Comparison of ENCODE assay signal across 12 mouse cellular contexts in the genomic region with DNA sequence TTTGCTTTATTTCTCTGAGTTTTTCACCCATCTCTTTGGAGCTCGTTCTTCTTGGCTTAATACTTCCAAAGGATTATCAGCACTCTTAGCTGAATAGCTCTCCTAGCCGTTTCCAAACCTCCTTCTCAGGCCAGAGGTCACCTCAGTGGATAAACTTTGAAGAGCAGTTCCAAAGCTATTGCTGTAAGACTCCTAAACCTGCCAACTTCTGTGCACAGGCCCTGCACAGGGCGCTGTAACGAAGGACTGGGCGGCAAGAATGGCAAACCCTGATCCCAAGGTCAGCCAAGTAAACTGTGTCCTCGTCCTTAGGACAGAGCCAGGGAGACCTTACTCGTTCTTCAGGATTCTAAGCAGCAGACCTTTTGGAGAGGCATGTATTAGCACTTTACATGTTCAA. TPM values are rescaled to one million over a fixed set of nuclear protein-coding genes. Genes with fewer than 3 reads are reported as not detected.
DNase-seq lines count a peak whose midpoint lies in the region; ATAC-seq and TF ChIP-seq lines count a peak whose summit lies in the region.
"Had no signal": no experiment of that assay in that cellular context is flagged by ENCODE, and none has a peak within 500 bp of the region (broad histone marks: within the 10 kb centered on the region; RNA-seq: fewer than 3 reads in every experiment).

No protein-coding gene starts in this region.

- H3K9ac ChIP-seq in intestine, embryonic 16.5 days (ENCODE audit: low read depth, low read length) = no peak overlapping the region
- no peak overlapping the region for H3K9ac ChIP-seq in intestine, embryonic 15.5 days
- H3K9ac ChIP-seq in heart, embryonic 14.5 days (ENCODE audit: low read length) = no peak overlapping the region
- H3K9ac ChIP-seq: embryonic facial prominence, embryonic 13.5 days; midbrain, embryonic 12.5 days had no signal

- no peak overlapping the region for H3K4me2 ChIP-seq in intestine, embryonic 16.5 days (ENCODE audit: low read depth, low read length)
- H3K4me2 ChIP-seq in intestine, embryonic 15.5 days (replicated peaks) = no peak overlapping the region
- H3K4me2 ChIP-seq in heart, embryonic 14.5 days (ENCODE audit: low read length) = peak overlapping the region; percentile 43; the same call in 1 of the 2 replicates
- H3K4me2 ChIP-seq: embryonic facial prominence, embryonic 13.5 days; midbrain, embryonic 12.5 days had no signal

- 0 out of 2 replicates have a peak overlapping the region, but pooled peaks have one; percentile 4 for H3K27ac ChIP-seq in intestine, embryonic 16.5 days (ENCODE audit: low read length)
- no peak overlapping the region for H3K27ac ChIP-seq in intestine, embryonic 15.5 days
- peak overlapping the region; percentile 47 to 82 for H3K27ac ChIP-seq in heart, embryonic 14.5 days (replicated peaks in 1 of 2; ENCODE audit: control insufficient read depth in 1 of 2, insufficient read depth in 1 of 2, low read depth in 2 of 2, low read length in 2 of 2)
- no peak overlapping the region for H3K27ac ChIP-seq in hindbrain, embryonic 10.5 days
- H3K27ac ChIP-seq: embryonic facial prominence, embryonic 13.5 days; midbrain, embryonic 12.5 days had no signal

- peak; percentile 71 for DNase-seq in adrenal gland, postnatal 14 days
- DNase-seq in lung, adult 2 months = peak; percentile 38
- DNase-seq in hindbrain, embryonic 10.5 days (ENCODE audit: low spot score) = no peak
- no peak for DNase-seq in thymus, postnatal 36 days
- DNase-seq in layer of hippocampus, adult 18-20 months (ENCODE audit: low spot score in 2 of 2) = no peak
- DNase-seq: liver; thymus, adult 2 months had no signal

- H3K9me3 ChIP-seq in intestine, embryonic 16.5 days (ENCODE audit: control insufficient read depth, low read length) = no peaks in the 10 kb centered on the region
- H3K9me3 ChIP-seq in intestine, embryonic 15.5 days = no peaks in the 10 kb centered on the region
- no peaks in the 10 kb centered on the region for H3K9me3 ChIP-seq in heart, embryonic 14.5 days (ENCODE audit: control insufficient read depth, low read length)
- H3K9me3 ChIP-seq in hindbrain, embryonic 10.5 days = no peaks in the 10 kb centered on the region
- H3K9me3 ChIP-seq: embryonic facial prominence, embryonic 13.5 days; midbrain, embryonic 12.5 days had no signal

- no peak for TF ChIP-seq POLR2A in lung, adult 2 months (IDR thresholded peaks at IDR 0.05; ENCODE audit: borderline replicate concordance, extremely low read depth, low read depth, low read length)

- ATAC-seq in intestine, embryonic 16.5 days = no peak
- no peak for ATAC-seq in intestine, embryonic 15.5 days
- ATAC-seq in heart, embryonic 14.5 days (ENCODE audit: insufficient number of reproducible peaks, insufficient read depth, low FRiP score, low read depth) = peak; percentile 17; the same call in 1 of the 2 replicates

- peaks cover 28% of the 10 kb centered on the region for H3K4me1 ChIP-seq in intestine, embryonic 16.5 days (ENCODE audit: control insufficient read depth, insufficient read depth, low read length)
- peaks cover 21% of the 10 kb centered on the region for H3K4me1 ChIP-seq in intestine, embryonic 15.5 days (replicated peaks)
- H3K4me1 ChIP-seq in heart, embryonic 14.5 days (ENCODE audit: control insufficient read depth in 2 of 2, insufficient read depth in 2 of 2, low read length in 2 of 2) = peaks cover 16 to 48% of the 10 kb centered on the region in 2 experiments
- peaks cover 32% of the 10 kb centered on the region for H3K4me1 ChIP-seq in lung, adult 2 months (ENCODE audit: control insufficient read depth, insufficient read depth, low read length)
- peaks cover 23% of the 10 kb centered on the region for H3K4me1 ChIP-seq in hindbrain, embryonic 10.5 days (replicated peaks)

- no peak overlapping the region for H3K4me3 ChIP-seq in intestine, embryonic 16.5 days (ENCODE audit: low read length)
- no peak overlapping the region for H3K4me3 ChIP-seq in intestine, embryonic 15.5 days (replicated peaks)
- H3K4me3 ChIP-seq in heart, embryonic 14.5 days (ENCODE audit: control insufficient read depth in 1 of 2, insufficient read depth in 1 of 2, low read depth in 1 of 2, low read length in 2 of 2) = no peak overlapping the region
- H3K4me3 ChIP-seq in lung, adult 2 months (replicated peaks; ENCODE audit: extremely low read depth, low read depth, low read length) = no peak overlapping the region
- H3K4me3 ChIP-seq in hindbrain, embryonic 10.5 days = no peak overlapping the region
- H3K4me3 ChIP-seq: embryonic facial prominence, embryonic 13.5 days; midbrain, embryonic 12.5 days had no signal

- H3K36me3 ChIP-seq in intestine, embryonic 16.5 days (ENCODE audit: control insufficient read depth, insufficient read depth, low read length) = peaks cover 5% of the 10 kb centered on the region; the same call in 1 of the 2 replicates
- 0 out of 2 replicates have a peak, but pooled peaks cover 2% of the 10 kb centered on the region for H3K36me3 ChIP-seq in intestine, embryonic 15.5 days
- peaks cover 36% of the 10 kb centered on the region for H3K36me3 ChIP-seq in heart, embryonic 14.5 days (ENCODE audit: control insufficient read depth, insufficient read depth, low read length)
- H3K36me3 ChIP-seq in hindbrain, embryonic 10.5 days = peaks cover 40% of the 10 kb centered on the region

- 57% methylated on average over 7 of the region's 7 CpGs for WGBS in intestine, embryonic 16.5 days
- WGBS in intestine, embryonic 15.5 days = 55% methylated on average over 7 of the region's 7 CpGs
- 39% methylated on average over 7 of the region's 7 CpGs for whole genome bisulfite sequencing in heart, embryonic 14.5 days
- WGBS in lung, adult 2 months = 30% methylated on average over 7 of the region's 7 CpGs
- 82% methylated on average over 7 of the region's 7 CpGs for WGBS in hindbrain, embryonic 10.5 days

- no peak for TF ChIP-seq CTCF in lung, adult 2 months (IDR thresholded peaks at IDR 0.05; ENCODE audit: insufficient read depth, low read length)

- no peaks in the 10 kb centered on the region for H3K27me3 ChIP-seq in intestine, embryonic 16.5 days (replicated peaks; ENCODE audit: control insufficient read depth, insufficient read depth, low read length)
- H3K27me3 ChIP-seq in intestine, embryonic 15.5 days (replicated peaks) = no peaks in the 10 kb centered on the region
- H3K27me3 ChIP-seq in heart, embryonic 14.5 days (ENCODE audit: control insufficient read depth, insufficient read depth, low read length) = no peaks in the 10 kb centered on the region
- no peaks in the 10 kb centered on the region for H3K27me3 ChIP-seq in hindbrain, embryonic 10.5 days (ENCODE audit: insufficient read depth, poor library complexity, severe bottlenecking)
- H3K27me3 ChIP-seq: embryonic facial prominence, embryonic 13.5 days; midbrain, embryonic 12.5 days had no signal

RNA-seq across cellular contexts. Expression of gene Sh3glb1, which starts 6.0 kb away (rescaled TPM):
- polyA plus RNA-seq in intestine, embryonic 16.5 days (2015; fragmentation: Nextera tagmentation; extraction: Ambion mirVana) = 77.9 and 89.1 TPM in 2 replicates
- polyA plus RNA-seq in intestine, embryonic 15.5 days (2015; fragmentation: Nextera tagmentation; extraction: Ambion mirVana) = 96.0 and 106 TPM in 2 replicates
- 266 and 290 TPM in 2 replicates for total RNA-seq in adrenal gland, postnatal 14 days (2021)
- polyA plus RNA-seq in heart, embryonic 14.5 days (2014; fragmentation: Nextera tagmentation; extraction: Ambion mirVana) = 154 and 156 TPM in 2 replicates
- 26.2 and 26.5 TPM in 2 replicates for polyA plus RNA-seq in lung, adult 2 months (2012; rRNA removed)
- 75.9 and 82.2 TPM in 2 replicates for polyA plus RNA-seq in hindbrain, embryonic 10.5 days (2016; fragmentation: Nextera tagmentation; extraction: Ambion mirVana)
- total RNA-seq in layer of hippocampus, adult 18-20 months (2021) = 10 to 100 TPM; 53.0 to 54.0 TPM

RNA-seq across cellular contexts. Expression of gene Clca3a1, which starts 46.7 kb away (rescaled TPM):
- polyA plus RNA-seq in intestine, embryonic 16.5 days (2015; fragmentation: Nextera tagmentation; extraction: Ambion mirVana) = 5.4 and 5.5 TPM in 2 replicates
- polyA plus RNA-seq in intestine, embryonic 15.5 days (2015; fragmentation: Nextera tagmentation; extraction: Ambion mirVana) = 5.7 and 7.9 TPM in 2 replicates
- total RNA-seq in adrenal gland, postnatal 14 days (2021) = 8.4 and 8.9 TPM in 2 replicates
- 27.7 and 29.3 TPM in 2 replicates for polyA plus RNA-seq in heart, embryonic 14.5 days (2014; fragmentation: Nextera tagmentation; extraction: Ambion mirVana)
- 0.63 and 0.80 TPM in 2 replicates for polyA plus RNA-seq in lung, adult 2 months (2012; rRNA removed)
- not detected in 2 replicates for polyA plus RNA-seq in hindbrain, embryonic 10.5 days (2016; fragmentation: Nextera tagmentation; extraction: Ambion mirVana)
- under 1 TPM; 0.08 to 0.20 TPM for total RNA-seq in layer of hippocampus, adult 18-20 months (2021)

Comparison
In these comparisons a context has a peak if more than half of its experiments do, and no peak if none do; other contexts are left out.
1. H3K27ac ChIP-seq: peak in intestine, embryonic 16.5 days (single experiment) and heart, embryonic 14.5 days (2 of 2); none in intestine, embryonic 15.5 days (single experiment) and hindbrain, embryonic 10.5 days (single experiment).
2. DNase-seq: peak in adrenal gland, postnatal 14 days (single experiment) and lung, adult 2 months (single experiment); none in hindbrain, embryonic 10.5 days (single experiment), thymus, postnatal 36 days (0 of 2) and layer of hippocampus, adult 18-20 months (0 of 2).